In the genomic region with DNA sequence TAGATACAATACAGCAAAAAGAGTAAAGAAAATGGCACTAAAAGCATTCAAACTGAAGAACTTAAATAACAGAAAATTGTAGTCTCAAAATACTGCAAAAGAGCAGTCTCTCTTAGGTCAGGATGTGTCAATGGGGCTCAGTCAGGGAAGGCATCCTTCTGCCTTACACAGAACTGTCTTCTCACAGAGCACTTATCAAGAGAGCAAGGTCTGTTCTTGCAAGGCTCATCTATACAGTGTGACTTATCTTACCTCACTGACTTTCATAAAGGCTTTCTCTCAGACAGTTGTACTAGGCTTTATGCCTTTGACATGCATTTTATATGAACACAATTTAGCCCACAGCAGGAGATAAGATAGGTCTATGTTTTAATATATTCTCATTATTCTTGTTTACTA, we compare ENCODE assay signal across 17 mouse cellular contexts.
"Had no signal": no experiment of that assay in that cellular context is flagged by ENCODE, and none has a peak within 500 bp of the region (broad histone marks: within the 10 kb centered on the region; RNA-seq: fewer than 3 reads in every experiment).

No protein-coding gene starts in this region.

- H3K4me2 ChIP-seq: limb, embryonic 15.5 days; liver, embryonic 12.5 days; lung, embryonic 15.5 days; midbrain, embryonic 12.5 days; stomach, embryonic 15.5 days had no signal

- H3K9me3 ChIP-seq: limb, embryonic 15.5 days; liver, embryonic 12.5 days; lung, embryonic 15.5 days; megakaryocyte, embryonic 14.5 days; midbrain, embryonic 12.5 days; stomach, embryonic 15.5 days had no signal

- H3K27ac ChIP-seq: kidney, postnatal 0 days; limb, embryonic 15.5 days; liver, embryonic 12.5 days; lung, embryonic 15.5 days; macrophage; midbrain, embryonic 12.5 days; stomach, embryonic 15.5 days had no signal

- H3K9ac ChIP-seq: limb, embryonic 15.5 days; liver, embryonic 12.5 days; lung, embryonic 15.5 days; midbrain, embryonic 12.5 days; stomach, embryonic 15.5 days had no signal

- H3K4me3 ChIP-seq: limb, embryonic 15.5 days; liver, embryonic 12.5 days; lung, embryonic 15.5 days; megakaryocyte, embryonic 14.5 days; midbrain, embryonic 12.5 days; stomach, embryonic 15.5 days had no signal

- ATAC-seq: liver, embryonic 12.5 days had no signal

- H3K4me1 ChIP-seq: limb, embryonic 15.5 days; liver, embryonic 12.5 days; lung, embryonic 15.5 days; megakaryocyte, embryonic 14.5 days; stomach, embryonic 15.5 days had no signal

- DNase-seq: kidney, adult 11 months; kidney, adult 9 months; kidney, postnatal 36 days; layer of hippocampus, adult 9-11 months; layer of hippocampus, postnatal 36 days; lung, postnatal 14 days; right cerebral cortex, postnatal 14 days; thymus, adult 2 months; thymus, postnatal 25 days had no signal

- H3K36me3 ChIP-seq: limb, embryonic 15.5 days; liver, embryonic 12.5 days; lung, embryonic 15.5 days; midbrain, embryonic 12.5 days; stomach, embryonic 15.5 days had no signal

- H3K27me3 ChIP-seq: limb, embryonic 15.5 days; liver, embryonic 12.5 days; lung, embryonic 15.5 days; megakaryocyte, embryonic 14.5 days; midbrain, embryonic 12.5 days; stomach, embryonic 15.5 days had no signal
